Mouse (Mus musculus) E14TG2a.4 (cell line): Measurements from ENCODE around the gene Gm49388.

ENCODE experiments used
- CTCF ChIP-seq: conservative IDR thresholded peaks from 2 replicates; pipeline ENCODE4 v1.5.1; 2014; ENCODE audit warnings: low read length
- NANOG ChIP-seq: IDR thresholded peaks from 2 replicates; pipeline ENCODE4 v1.6.1; 2014; ENCODE audit warnings: borderline replicate concordance, low read length, mixed read lengths
- POU5F1 ChIP-seq: IDR thresholded peaks from 2 replicates; pipeline ENCODE4 v1.6.1; 2014; ENCODE audit warnings: low read length, borderline replicate concordance

GRCm38 (mm10) chr7:127817053-127817452 lies 31.6 kb downstream of the Gm49388 start:
- TF ChIP-seq CTCF (no peak), POU5F1 (no peak), NANOG (no peak)
